Mouse (Mus musculus) heart, embryonic 16.5 days (tissue): ENCODE data around the gene Cdh4. TPM values are rescaled to one million over a fixed set of nuclear protein-coding genes. Genes with fewer than 3 reads are reported as not detected.

ENCODE experiments used
- ATAC-seq: fragments of 200-750 bp; cut with Nextera tagmentation; replicated peaks from 2 replicates; pipeline ENCODE4 v1.8.0; 2017; ENCODE audit warnings: moderate number of reproducible peaks; ENCODE audit not compliant: insufficient read depth, low FRiP score; ENCODE audit errors: extremely low read depth
- H3K27ac ChIP-seq: fragments of 300-500 bp; sonication (generic); 2 replicates; pipeline ENCODE4 v1.5.1; 2014; ENCODE audit warnings: mild to moderate bottlenecking, low read length, control low read depth, moderate library complexity
- H3K27me3 ChIP-seq: fragments of 300-500 bp; sonication (generic); 2 replicates; pipeline ENCODE4 v1.6.1; 2014; ENCODE audit warnings: low read length, mixed read lengths; ENCODE audit not compliant: control insufficient read depth, insufficient read depth
- H3K36me3 ChIP-seq: fragments of 300-500 bp; sonication (generic); 2 replicates; pipeline ENCODE4 v1.6.1; 2014; ENCODE audit not compliant: control insufficient read depth, insufficient read depth
- H3K4me1 ChIP-seq: fragments of 300-500 bp; sonication (generic); 2 replicates; pipeline ENCODE4 v1.6.1; 2014; ENCODE audit warnings: low read length, mixed read lengths; ENCODE audit not compliant: control insufficient read depth, insufficient read depth
- H3K4me2 ChIP-seq: fragments of 300-500 bp; sonication (generic); 2 replicates; pipeline ENCODE4 v1.6.1; 2014; ENCODE audit warnings: low read depth, mild to moderate bottlenecking, control low read depth, low read length
- H3K4me3 ChIP-seq: fragments of 300-500 bp; sonication (generic); 2 replicates; pipeline ENCODE4 v1.5.1; 2014; ENCODE audit warnings: mild to moderate bottlenecking, control low read depth, low read length
- H3K9ac ChIP-seq: fragments of 300-500 bp; sonication (generic); 2 replicates; pipeline ENCODE4 v1.6.1; 2014; ENCODE audit warnings: low read length, control low read depth
- H3K9me3 ChIP-seq: fragments of 300-500 bp; sonication (generic); replicated peaks from 2 replicates; pipeline ENCODE4 v1.6.1; 2016; ENCODE audit warnings: low read length; ENCODE audit not compliant: control insufficient read depth
- WGBS: fragments of 180-500 bp; shearing (Covaris S2); extraction: QIAGEN DNeasy Blood & Tissue Kit; methylation state at CpG from one replicate; pipeline ENCODE4 v1.1.7; 2014; 5-methylcytosine and 5-hydroxymethylcytosine counted together
- polyA plus RNA-seq: library from polyadenylated mRNA; unstranded; fragments of >200 nt; fragmentation: Nextera tagmentation; extraction: Ambion mirVana; gene quantifications from 2 replicates; pipeline ENCODE4 v1.2.1, GENCODE M21; 2015

Cdh4 gene
- polyA plus RNA-seq, 1 experiment from 2014 or later, result 6.5 TPM

- Histone ChIP-seq H3K27ac (no peak overlapping the region), H3K9me3 (no peaks in the 10 kb centered on the region), H3K36me3 (no peaks in the 10 kb centered on the region), H3K4me3 (no peak overlapping the region), H3K4me2 (no peak overlapping the region), H3K9ac (no peak overlapping the region), H3K4me1 (peaks cover 17% of the 10 kb centered on the region), H3K27me3 (no peaks in the 10 kb centered on the region)
- ATAC-seq, result no peak
- whole genome bisulfite sequencing, result 77% methylated on average over 7 of the region's 7 CpGs
These were observed 304.3 kb downstream of the Cdh4 start for GRCm38 (mm10) chr2:179746491-179746890.

- H3K4me2 ChIP-seq, result no peak overlapping the region
- no peak overlapping the region for H3K4me3 ChIP-seq
- H3K9me3 ChIP-seq, result no peaks in the 10 kb centered on the region
- peak overlapping the region; percentile 51 for H3K27ac ChIP-seq
- no peak overlapping the region for H3K9ac ChIP-seq
- H3K27me3 ChIP-seq, result no peaks in the 10 kb centered on the region
- ATAC-seq, result no peak; the same call in 1 of the 2 replicates
- 50% methylated on average over 3 of the region's 3 CpGs for WGBS
- no peaks in the 10 kb centered on the region for H3K36me3 ChIP-seq
- peaks cover 17% of the 10 kb centered on the region for H3K4me1 ChIP-seq
These were observed 307.2 kb downstream of the Cdh4 start for GRCm38 (mm10) chr2:179749399-179749798.

- ATAC-seq, result no peak
These were observed 311.6 kb downstream of the Cdh4 start for GRCm38 (mm10) chr2:179753811-179754210.

GRCm38 (mm10) chr2:179754776-179755175, 312.5 kb downstream of the Cdh4 start:
- H3K4me1 ChIP-seq, result peaks cover 8% of the 10 kb centered on the region
- no peak overlapping the region for H3K4me2 ChIP-seq
- H3K4me3 ChIP-seq, result no peak overlapping the region
- no peak overlapping the region for H3K9ac ChIP-seq
- 60% methylated on average over 11 of the region's 11 CpGs for whole genome bisulfite sequencing
- H3K27me3 ChIP-seq, result no peaks in the 10 kb centered on the region
- no peaks in the 10 kb centered on the region for H3K9me3 ChIP-seq
- ATAC-seq, result no peak
- H3K27ac ChIP-seq, result no peak overlapping the region
- no peaks in the 10 kb centered on the region for H3K36me3 ChIP-seq

More at GRCm38 (mm10) chr2:179753811-179754210, 311.6 kb downstream of the Cdh4 start:
- Histone ChIP-seq H3K4me2 (no peak overlapping the region), H3K4me3 (no peak overlapping the region), H3K9me3 (no peaks in the 10 kb centered on the region), H3K27ac (no peak overlapping the region), H3K9ac (no peak overlapping the region), H3K4me1 (peaks cover 17% of the 10 kb centered on the region), H3K27me3 (no peaks in the 10 kb centered on the region), H3K36me3 (no peaks in the 10 kb centered on the region)
- 84% methylated on average over 9 of the region's 9 CpGs for WGBS

- no peaks in the 10 kb centered on the region for H3K9me3 ChIP-seq
- no peak for ATAC-seq
- 48% methylated on average over 9 of the region's 9 CpGs for WGBS
These were observed 319.6 kb downstream of the Cdh4 start for GRCm38 (mm10) chr2:179761718-179762441.

GRCm38 (mm10) chr2:179762521-179763305, 320.5 kb downstream of the Cdh4 start:
- Histone ChIP-seq H3K4me1 (peaks cover 8% of the 10 kb centered on the region), H3K4me3 (no peak overlapping the region), H3K9me3 (no peaks in the 10 kb centered on the region), H3K27ac (no peak overlapping the region), H3K27me3 (no peaks in the 10 kb centered on the region), H3K9ac (no peak overlapping the region), H3K36me3 (no peaks in the 10 kb centered on the region), H3K4me2 (no peak overlapping the region)
- WGBS, result 81% methylated on average over 13 of the region's 13 CpGs
- ATAC-seq, result no peak

More at GRCm38 (mm10) chr2:179761718-179762441, 319.6 kb downstream of the Cdh4 start:
- H3K4me2 ChIP-seq, result no peak overlapping the region
- no peak overlapping the region for H3K9ac ChIP-seq
- 0 out of 2 replicates have a peak, but pooled peaks cover 2% of the 10 kb centered on the region for H3K4me1 ChIP-seq
- H3K36me3 ChIP-seq, result no peaks in the 10 kb centered on the region
- no peak overlapping the region for H3K27ac ChIP-seq
- H3K27me3 ChIP-seq, result no peaks in the 10 kb centered on the region
- H3K4me3 ChIP-seq, result no peak overlapping the region

GRCm38 (mm10) chr2:179764460-179764859, 322.2 kb downstream of the Cdh4 start:
- H3K4me3 ChIP-seq, result no peak overlapping the region
- no peak overlapping the region for H3K9ac ChIP-seq
- H3K27me3 ChIP-seq, result no peaks in the 10 kb centered on the region
- H3K9me3 ChIP-seq, result no peaks in the 10 kb centered on the region
- H3K36me3 ChIP-seq, result no peaks in the 10 kb centered on the region
- WGBS, result 73% methylated on average over 2 of the region's 2 CpGs
- no peak for ATAC-seq
- peaks cover 17% of the 10 kb centered on the region for H3K4me1 ChIP-seq
- no peak overlapping the region for H3K4me2 ChIP-seq
- H3K27ac ChIP-seq, result no peak overlapping the region

- Histone ChIP-seq H3K27me3 (no peaks in the 10 kb centered on the region), H3K27ac (no peak overlapping the region)
- ATAC-seq, result no peak
These were observed 324.7 kb downstream of the Cdh4 start for GRCm38 (mm10) chr2:179766664-179767526.

More at GRCm38 (mm10) chr2:179766664-179767526, 324.7 kb downstream of the Cdh4 start:
- H3K36me3 ChIP-seq, result no peaks in the 10 kb centered on the region
- no peak overlapping the region for H3K9ac ChIP-seq
- H3K4me1 ChIP-seq, result peaks cover 25% of the 10 kb centered on the region
- 34% methylated on average over 16 of the region's 16 CpGs for WGBS
- H3K9me3 ChIP-seq, result no peaks in the 10 kb centered on the region
- H3K4me2 ChIP-seq, result no peak overlapping the region
- H3K4me3 ChIP-seq, result no peak overlapping the region
